20 mouse cellular contexts compared by ENCODE assay signal in the genomic region with DNA sequence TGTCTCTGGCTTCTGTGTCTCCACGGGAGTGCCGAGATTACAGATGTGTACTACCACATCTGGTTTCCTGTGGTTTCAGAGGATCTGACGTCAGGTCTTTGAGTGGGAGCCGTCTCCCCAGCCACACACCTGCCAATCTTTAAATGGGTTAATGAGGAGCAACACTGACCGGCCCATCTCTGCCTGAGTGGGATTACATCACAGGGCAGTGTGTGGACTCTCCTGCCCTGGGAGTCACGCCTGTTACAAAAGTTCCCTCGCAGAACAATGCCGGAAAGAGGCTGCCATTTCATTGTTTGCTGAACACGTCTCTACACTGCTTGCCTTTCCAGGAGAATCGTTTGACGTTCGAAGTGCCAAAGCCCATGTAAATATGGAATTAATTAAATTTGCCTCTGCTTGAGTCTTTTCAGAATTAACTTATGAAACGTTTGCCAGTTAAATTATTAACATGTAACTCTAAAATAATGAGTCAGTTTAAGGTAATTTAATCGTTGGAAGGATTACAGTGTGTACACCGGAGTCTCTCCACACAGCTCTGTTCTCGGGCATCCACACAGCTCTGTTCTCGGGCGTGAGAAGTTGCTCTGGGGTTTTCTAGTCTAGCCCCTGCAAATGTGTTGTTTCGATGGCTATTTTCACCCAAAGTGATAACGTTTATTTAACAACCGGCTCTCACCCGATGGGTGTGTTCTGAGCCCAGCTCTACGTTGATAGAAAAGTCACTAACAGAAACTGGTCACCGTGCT.
DNase-seq lines count a peak whose midpoint lies in the region; ATAC-seq and TF ChIP-seq lines count a peak whose summit lies in the region.
"Had no signal": no experiment of that assay in that cellular context is flagged by ENCODE, and none has a peak within 500 bp of the region (broad histone marks: within the 10 kb centered on the region; RNA-seq: fewer than 3 reads in every experiment).

No protein-coding gene starts in this region.

- no peak overlapping the region for H3K4me3 ChIP-seq in kidney, postnatal 0 days (replicated peaks; ENCODE audit: low read depth, low read length)
- no peak overlapping the region for H3K4me3 ChIP-seq in embryonic facial prominence, embryonic 14.5 days (ENCODE audit: low read depth, low read length)
- H3K4me3 ChIP-seq in neural tube, embryonic 15.5 days (replicated peaks) = no peak overlapping the region
- H3K4me3 ChIP-seq: heart, embryonic 13.5 days; liver, embryonic 15.5 days; myocyte had no signal

- no peak overlapping the region for H3K27ac ChIP-seq in kidney, postnatal 0 days
- no peak overlapping the region for H3K27ac ChIP-seq in embryonic facial prominence, embryonic 14.5 days (replicated peaks; ENCODE audit: low read depth, low read length)
- H3K27ac ChIP-seq in neural tube, embryonic 15.5 days (replicated peaks) = peak overlapping the region; percentile 66
- H3K27ac ChIP-seq: heart, embryonic 13.5 days; liver, embryonic 15.5 days had no signal

- WGBS in kidney, postnatal 0 days = 49% methylated on average over 24 of the region's 24 CpGs
- 40% methylated on average over 24 of the region's 24 CpGs for WGBS in embryonic facial prominence, embryonic 14.5 days
- WGBS in neural tube, embryonic 15.5 days = 42% methylated on average over 24 of the region's 24 CpGs

- no peaks in the 10 kb centered on the region for H3K27me3 ChIP-seq in kidney, postnatal 0 days (ENCODE audit: insufficient read depth, low read length)
- no peaks in the 10 kb centered on the region; the same call in 1 of the 2 replicates for H3K27me3 ChIP-seq in embryonic facial prominence, embryonic 14.5 days (replicated peaks; ENCODE audit: control insufficient read depth, insufficient read depth, low read length)
- H3K27me3 ChIP-seq in neural tube, embryonic 15.5 days (replicated peaks) = no peaks in the 10 kb centered on the region
- H3K27me3 ChIP-seq: liver, embryonic 15.5 days had no signal

- no peak overlapping the region for H3K4me2 ChIP-seq in kidney, postnatal 0 days (ENCODE audit: low read length)
- H3K4me2 ChIP-seq in embryonic facial prominence, embryonic 14.5 days (ENCODE audit: low read depth, low read length) = peak overlapping the region; percentile 7; the same call in 1 of the 2 replicates
- no peak overlapping the region for H3K4me2 ChIP-seq in neural tube, embryonic 15.5 days
- H3K4me2 ChIP-seq: heart, embryonic 13.5 days; liver, embryonic 15.5 days had no signal

- no peaks in the 10 kb centered on the region for H3K4me1 ChIP-seq in kidney, postnatal 0 days (replicated peaks; ENCODE audit: insufficient read depth, low read length)
- no peaks in the 10 kb centered on the region for H3K4me1 ChIP-seq in embryonic facial prominence, embryonic 14.5 days (ENCODE audit: control insufficient read depth, insufficient read depth, low read length)
- H3K4me1 ChIP-seq in neural tube, embryonic 15.5 days = peaks cover 70% of the 10 kb centered on the region
- H3K4me1 ChIP-seq: heart, embryonic 13.5 days; liver, embryonic 15.5 days had no signal

- H3K9ac ChIP-seq in kidney, postnatal 0 days (ENCODE audit: low read depth, low read length) = no peak overlapping the region
- H3K9ac ChIP-seq in embryonic facial prominence, embryonic 14.5 days (ENCODE audit: low read depth, low read length) = no peak overlapping the region
- H3K9ac ChIP-seq in neural tube, embryonic 15.5 days (replicated peaks) = no peak overlapping the region
- H3K9ac ChIP-seq: heart, embryonic 13.5 days; liver, embryonic 15.5 days had no signal

- no peak for TF ChIP-seq CTCF in kidney, postnatal 0 days (IDR thresholded peaks at IDR 0.05; ENCODE audit: low read depth)

- peak; percentile 32 for DNase-seq in embryo, embryonic 10.5 days (ENCODE audit: low spot score)
- no peak for DNase-seq in embryo, embryonic 10 days (ENCODE audit: low spot score)
- DNase-seq in kidney, postnatal 0 days (ENCODE audit: low spot score) = no peak
- no peak for DNase-seq in kidney, postnatal 25 days
- DNase-seq in embryonic facial prominence, embryonic 14.5 days (ENCODE audit: low spot score) = peak; percentile 40
- no peak for DNase-seq in urinary bladder, postnatal 36 days (ENCODE audit: low spot score in 2 of 2)
- DNase-seq in layer of hippocampus, postnatal 36 days = no peak
- DNase-seq: cerebellum, adult 9-11 months; heart, adult 11 months; heart, postnatal 36 days; left cerebral cortex, postnatal 4 days; lung, postnatal 10 days; right cerebral cortex, postnatal 25 days had no signal

- no peaks in the 10 kb centered on the region for H3K9me3 ChIP-seq in kidney, postnatal 0 days (replicated peaks; ENCODE audit: low read length)
- no peaks in the 10 kb centered on the region for H3K9me3 ChIP-seq in embryonic facial prominence, embryonic 14.5 days (ENCODE audit: control insufficient read depth, low read length)
- H3K9me3 ChIP-seq in neural tube, embryonic 15.5 days (replicated peaks) = no peaks in the 10 kb centered on the region
- H3K9me3 ChIP-seq: heart, embryonic 13.5 days; liver, embryonic 15.5 days had no signal

- peak; percentile 54; the same call in 1 of the 2 replicates for ATAC-seq in kidney, postnatal 0 days (replicated peaks; ENCODE audit: low FRiP score, low read depth)
- no peak; the same call in 1 of the 2 replicates for ATAC-seq in embryonic facial prominence, embryonic 14.5 days (ENCODE audit: low read depth)
- no peak for ATAC-seq in neural tube, embryonic 15.5 days (ENCODE audit: low FRiP score)
- ATAC-seq: CD4-positive, CD25-positive, alpha-beta regulatory T cell, adult 4 months; forebrain, embryonic 16.5 days had no signal

- H3K36me3 ChIP-seq in kidney, postnatal 0 days (ENCODE audit: insufficient read depth, low read length) = no peaks in the 10 kb centered on the region
- H3K36me3 ChIP-seq in embryonic facial prominence, embryonic 14.5 days (ENCODE audit: control insufficient read depth, insufficient read depth, low read length) = no peaks in the 10 kb centered on the region
- H3K36me3 ChIP-seq in neural tube, embryonic 15.5 days = no peaks in the 10 kb centered on the region
- H3K36me3 ChIP-seq: G1E; heart, embryonic 13.5 days; liver, embryonic 15.5 days had no signal

Comparison
In these comparisons a context has a peak if more than half of its experiments do, and no peak if none do; other contexts are left out.
1. DNase-seq: peak in embryo, embryonic 10.5 days (single experiment) and embryonic facial prominence, embryonic 14.5 days (single experiment); none in embryo, embryonic 10 days (single experiment), kidney, postnatal 0 days (single experiment), kidney, postnatal 25 days (0 of 2), urinary bladder, postnatal 36 days (0 of 2) and layer of hippocampus, postnatal 36 days (0 of 2).